Mouse (Mus musculus): ENCODE measurements around the gene Tmco1. TPM values are rescaled to one million over a fixed set of nuclear protein-coding genes. Genes with fewer than 3 reads are reported as not detected.

Gene Tmco1
- polyA plus RNA-seq (2015; fragmentation: Nextera tagmentation; extraction: Ambion mirVana), result 123 and 125 TPM in 2 replicates

DNA sequence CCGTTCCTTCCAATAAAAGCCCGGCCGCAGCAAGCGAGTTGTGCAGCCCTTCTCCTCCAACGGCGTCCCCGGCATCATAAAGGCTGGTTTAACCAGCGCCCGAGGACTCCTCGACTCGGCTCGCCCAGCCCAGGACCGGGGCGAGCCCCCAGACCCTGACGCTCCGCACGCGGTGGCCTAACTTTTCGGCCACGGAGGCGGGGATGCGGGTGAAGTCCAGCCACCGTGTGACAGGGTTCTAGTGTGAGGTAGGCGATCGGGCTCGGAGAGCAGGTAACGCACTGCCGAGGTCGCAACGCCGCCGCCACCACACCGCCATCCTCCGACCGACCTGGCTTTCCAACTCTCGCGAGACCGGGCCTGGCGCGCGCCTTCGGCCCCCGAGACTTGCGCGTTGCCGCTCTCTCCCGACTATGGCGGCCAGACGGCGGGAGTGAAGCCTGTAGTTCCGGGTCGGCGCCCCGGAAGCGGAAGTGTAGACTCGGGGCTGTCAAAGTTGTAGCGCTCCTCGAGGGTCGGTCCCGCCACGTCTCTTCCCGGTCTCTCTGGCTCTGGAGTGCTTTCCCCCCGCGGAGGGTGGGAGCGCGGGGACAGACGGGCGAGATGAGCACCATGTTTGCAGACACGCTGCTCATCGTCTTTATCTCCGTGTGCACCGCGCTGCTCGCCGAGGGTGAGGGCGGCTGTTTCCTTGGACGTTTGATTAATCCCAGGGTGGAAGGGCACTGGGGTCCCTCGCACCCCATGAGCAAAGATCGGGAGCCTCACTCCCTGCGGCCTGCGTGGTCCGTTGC is at the start of gene Tmco1:
TSS of gene Tmco1 (plus strand) at position 118 of the 794 bp plus-strand sequence.
- Histone ChIP-seq H3K4me1 (replicated peaks; ENCODE audit: control insufficient read depth, insufficient read depth, low read length) (peaks cover 8% of the 10 kb centered on the region), H3K36me3 (ENCODE audit: control insufficient read depth, insufficient read depth, low read length) (peaks cover 4% of the 10 kb centered on the region; the same call in 1 of the 2 replicates), H3K27me3 (ENCODE audit: control insufficient read depth, insufficient read depth, low read depth, low read length) (no peaks in the 10 kb centered on the region), H3K27ac (ENCODE audit: low read length) (peak within 1 kb of the TSS; percentile 88), H3K4me2 (ENCODE audit: low read depth, low read length) (peak within 1 kb of the TSS; percentile 88), H3K4me3 (ENCODE audit: low read length) (peak within 1 kb of the TSS; percentile 75), H3K9ac (ENCODE audit: low read length) (peak within 1 kb of the TSS; percentile 92), H3K9me3 (ENCODE audit: control insufficient read depth, low read length) (no peaks in the 10 kb centered on the region)
- WGBS, result under 1% methylated on average over 81 of the region's 82 CpGs
- ATAC-seq (ENCODE audit: low read depth), result peak; percentile 98

DNA sequence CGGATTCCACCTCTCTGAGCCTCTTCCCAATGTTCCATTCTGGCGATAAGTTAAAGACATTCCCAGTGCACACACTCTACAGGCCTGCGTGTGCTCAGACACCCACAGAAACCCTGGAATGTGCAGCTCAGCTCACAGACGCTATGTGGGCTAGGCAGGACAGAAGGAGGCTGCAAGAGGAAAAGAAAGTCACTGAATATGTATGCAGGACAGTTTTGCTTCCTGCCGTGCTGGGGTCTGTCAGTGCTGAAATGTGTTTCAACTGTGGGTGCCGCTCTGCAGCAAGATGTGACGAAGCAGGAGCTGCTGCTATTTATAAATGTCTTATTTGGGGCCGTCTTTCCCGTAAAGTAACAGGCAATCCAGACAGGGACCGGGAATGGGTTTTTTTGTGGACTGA is 48.5 kb upstream of the Tmco1 start:
- Histone ChIP-seq H3K4me3 (ENCODE audit: low read length) (no peak overlapping the region), H3K9ac (ENCODE audit: low read length) (no peak overlapping the region), H3K36me3 (ENCODE audit: control insufficient read depth, insufficient read depth, low read length) (no peaks in the 10 kb centered on the region), H3K9me3 (ENCODE audit: control insufficient read depth, low read length) (no peaks in the 10 kb centered on the region), H3K27ac (ENCODE audit: low read length) (peak overlapping the region; percentile 57), H3K4me1 (replicated peaks; ENCODE audit: control insufficient read depth, insufficient read depth, low read length) (peaks cover 45% of the 10 kb centered on the region), H3K27me3 (ENCODE audit: control insufficient read depth, insufficient read depth, low read depth, low read length) (no peaks in the 10 kb centered on the region), H3K4me2 (ENCODE audit: low read depth, low read length) (no peak overlapping the region; the same call in 1 of the 2 replicates)
- 39% methylated on average over 10 of the region's 10 CpGs for WGBS
- ATAC-seq (ENCODE audit: low read depth), result peak; percentile 18; the same call in 1 of the 2 replicates

DNA sequence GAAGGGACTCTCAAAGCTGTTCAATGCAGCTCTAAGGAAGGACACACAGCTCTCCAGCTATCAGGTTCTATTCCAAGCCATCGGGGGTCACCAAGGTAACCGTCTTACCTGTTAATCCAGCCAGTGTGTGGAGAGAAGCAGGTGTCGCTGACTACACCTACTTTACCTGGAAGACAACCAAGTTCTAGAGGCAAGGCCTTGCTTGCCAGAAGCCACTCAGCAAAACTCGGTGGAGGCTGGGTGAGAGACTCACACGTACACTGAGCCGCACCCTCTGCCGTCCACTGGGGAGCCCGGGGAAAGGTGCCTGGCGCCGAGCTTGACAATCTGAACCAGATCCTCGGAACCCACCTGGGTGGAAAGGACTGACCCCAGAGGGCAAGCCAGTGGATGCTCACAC is 46.4 kb upstream of the Tmco1 start:
- Histone ChIP-seq H3K4me3 (ENCODE audit: low read length) (no peak overlapping the region), H3K4me2 (ENCODE audit: low read depth, low read length) (no peak overlapping the region), H3K9ac (ENCODE audit: low read length) (no peak overlapping the region), H3K27me3 (ENCODE audit: control insufficient read depth, insufficient read depth, low read depth, low read length) (no peaks in the 10 kb centered on the region), H3K4me1 (replicated peaks; ENCODE audit: control insufficient read depth, insufficient read depth, low read length) (peaks cover 30% of the 10 kb centered on the region), H3K36me3 (ENCODE audit: control insufficient read depth, insufficient read depth, low read length) (no peaks in the 10 kb centered on the region), H3K9me3 (ENCODE audit: control insufficient read depth, low read length) (no peaks in the 10 kb centered on the region), H3K27ac (ENCODE audit: low read length) (0 out of 2 replicates have a peak overlapping the region, but pooled peaks have one; percentile 24)
- WGBS, result 73% methylated on average over 11 of the region's 11 CpGs
- peak; percentile 72 for ATAC-seq (ENCODE audit: low read depth)

DNA sequence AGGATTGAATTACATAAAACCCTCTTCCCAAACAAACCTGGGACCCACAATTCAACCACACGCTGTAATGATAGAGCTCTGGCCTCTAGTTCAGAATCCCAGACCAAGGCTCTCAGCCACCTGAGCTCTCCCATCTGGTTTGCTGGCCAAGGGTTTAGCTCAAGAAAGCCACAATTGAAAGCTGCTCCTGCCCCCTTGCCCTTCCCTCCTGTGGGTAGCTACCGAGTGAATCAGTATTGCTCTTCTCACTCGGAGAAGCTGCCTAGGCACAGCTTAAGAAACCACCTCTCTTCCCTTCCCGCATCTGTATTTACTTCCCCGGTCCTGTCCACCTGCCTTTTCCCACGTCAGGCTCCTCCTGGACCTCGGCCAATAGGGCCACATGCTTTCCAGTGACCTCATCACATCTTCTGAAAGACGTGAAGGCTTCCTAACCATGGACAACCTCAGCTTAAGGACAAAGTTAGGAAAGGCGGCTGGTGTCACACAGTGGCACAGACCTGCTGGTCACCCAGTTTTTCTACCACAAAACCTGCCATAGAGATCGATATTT is 45.6 kb upstream of the Tmco1 start:
- Histone ChIP-seq H3K36me3 (ENCODE audit: control insufficient read depth, insufficient read depth, low read length) (no peaks in the 10 kb centered on the region), H3K4me2 (ENCODE audit: low read depth, low read length) (no peak overlapping the region), H3K4me1 (replicated peaks; ENCODE audit: control insufficient read depth, insufficient read depth, low read length) (peaks cover 23% of the 10 kb centered on the region), H3K9ac (ENCODE audit: low read length) (peak overlapping the region; percentile 17; the same call in 1 of the 2 replicates), H3K4me3 (ENCODE audit: low read length) (no peak overlapping the region), H3K9me3 (ENCODE audit: control insufficient read depth, low read length) (no peaks in the 10 kb centered on the region), H3K27ac (ENCODE audit: low read length) (no peak overlapping the region), H3K27me3 (ENCODE audit: control insufficient read depth, insufficient read depth, low read depth, low read length) (no peaks in the 10 kb centered on the region)
- no peak for ATAC-seq (ENCODE audit: low read depth)
- WGBS, result 54% methylated on average over 10 of the region's 10 CpGs

DNA sequence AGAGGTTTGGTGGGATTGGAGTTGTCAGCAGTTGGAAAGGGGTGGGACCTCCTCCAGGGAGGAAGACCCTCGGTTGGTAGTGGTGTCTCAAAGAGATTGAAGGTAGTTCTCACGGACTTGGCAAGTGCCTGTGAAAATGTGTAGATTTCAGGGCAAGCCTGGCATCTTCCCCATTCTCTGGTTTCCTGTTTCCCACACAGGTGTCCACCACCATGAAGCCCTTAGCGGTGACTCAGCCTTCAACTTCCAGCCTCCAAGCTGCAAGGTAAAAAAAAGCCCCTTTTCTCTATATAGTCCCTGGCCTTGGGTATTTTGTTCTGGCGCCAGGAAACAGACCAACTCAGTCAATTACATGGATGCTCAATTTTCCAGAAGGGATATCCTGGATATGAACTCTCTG is 42.8 kb upstream of the Tmco1 start:
- no peaks in the 10 kb centered on the region for H3K36me3 ChIP-seq (ENCODE audit: control insufficient read depth, insufficient read depth, low read length)
- no peak for ATAC-seq (ENCODE audit: low read depth)
- WGBS, result 77% methylated on average over 4 of the region's 4 CpGs
- no peak overlapping the region for H3K27ac ChIP-seq (ENCODE audit: low read length)
- H3K9ac ChIP-seq (ENCODE audit: low read length), result no peak overlapping the region
- H3K4me1 ChIP-seq (replicated peaks; ENCODE audit: control insufficient read depth, insufficient read depth, low read length), result peaks cover 38% of the 10 kb centered on the region
- no peak overlapping the region for H3K4me2 ChIP-seq (ENCODE audit: low read depth, low read length)
- no peaks in the 10 kb centered on the region for H3K27me3 ChIP-seq (ENCODE audit: control insufficient read depth, insufficient read depth, low read depth, low read length)
- H3K9me3 ChIP-seq (ENCODE audit: control insufficient read depth, low read length), result no peaks in the 10 kb centered on the region
- H3K4me3 ChIP-seq (ENCODE audit: low read length), result no peak overlapping the region

DNA sequence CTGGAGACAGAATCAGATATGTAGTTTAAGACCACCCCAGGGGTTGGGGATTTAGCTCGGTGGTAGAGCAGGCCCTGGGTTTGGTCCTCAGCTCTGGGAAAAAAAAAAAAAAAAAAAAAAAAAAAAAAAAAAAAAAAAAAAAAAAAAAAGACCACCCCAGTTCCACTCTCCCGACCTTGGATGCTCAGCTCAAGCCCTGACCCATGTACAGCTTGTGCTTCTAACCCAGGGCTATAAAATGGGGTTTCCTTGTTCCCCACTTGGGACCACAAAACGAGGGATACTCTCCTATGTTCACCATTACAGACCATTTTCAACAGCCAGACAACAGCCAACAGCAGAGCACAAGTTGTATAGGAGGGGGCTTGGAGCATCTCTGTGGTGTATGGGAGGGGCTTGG is 41.5 kb upstream of the Tmco1 start:
- H3K9ac ChIP-seq (ENCODE audit: low read length), result no peak overlapping the region
- ATAC-seq (ENCODE audit: low read depth), result no peak
- no peak overlapping the region for H3K4me3 ChIP-seq (ENCODE audit: low read length)
- 75% methylated on average over 3 of the region's 3 CpGs for WGBS
- H3K4me1 ChIP-seq (replicated peaks; ENCODE audit: control insufficient read depth, insufficient read depth, low read length), result peaks cover 40% of the 10 kb centered on the region
- no peak overlapping the region for H3K4me2 ChIP-seq (ENCODE audit: low read depth, low read length)
- no peaks in the 10 kb centered on the region for H3K9me3 ChIP-seq (ENCODE audit: control insufficient read depth, low read length)
- no peaks in the 10 kb centered on the region for H3K36me3 ChIP-seq (ENCODE audit: control insufficient read depth, insufficient read depth, low read length)
- H3K27me3 ChIP-seq (ENCODE audit: control insufficient read depth, insufficient read depth, low read depth, low read length), result no peaks in the 10 kb centered on the region
- H3K27ac ChIP-seq (ENCODE audit: low read length), result no peak overlapping the region

DNA sequence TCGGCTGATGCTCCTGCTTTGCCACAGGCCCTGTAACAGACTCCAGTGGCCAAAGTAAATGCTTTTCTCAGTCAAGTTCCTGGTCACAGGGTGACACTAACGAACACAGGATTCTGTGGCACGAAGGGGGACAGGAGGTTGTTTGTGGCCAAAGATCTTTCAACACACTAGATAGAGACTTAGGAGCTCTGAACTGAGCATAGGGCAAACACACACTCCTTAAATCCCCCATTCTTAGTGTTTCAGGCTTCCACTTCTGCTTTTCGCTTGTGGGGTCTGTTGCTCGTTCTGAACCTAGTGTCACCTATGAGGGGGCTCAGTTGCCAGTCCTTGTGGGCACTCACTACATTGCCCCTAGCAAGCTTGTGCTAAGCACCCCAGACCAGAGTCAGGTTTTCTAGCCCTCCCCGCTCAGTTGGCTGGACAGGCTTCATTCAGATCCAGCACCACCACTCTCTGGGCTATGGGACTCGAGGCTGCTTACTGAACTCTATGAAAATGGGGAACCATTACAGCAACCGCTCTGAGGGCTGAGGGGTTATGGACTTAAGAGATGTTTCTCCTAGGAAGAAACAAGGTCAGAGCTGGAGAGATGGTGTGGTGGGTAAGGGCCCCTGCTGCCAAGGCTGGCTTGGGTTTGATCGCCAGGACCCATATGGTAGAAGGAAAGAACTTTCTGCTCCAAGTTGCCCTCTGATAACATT is 39.7 kb upstream of the Tmco1 start:
- Histone ChIP-seq H3K27ac (ENCODE audit: low read length) (peak overlapping the region; percentile 84), H3K4me3 (ENCODE audit: low read length) (no peak overlapping the region), H3K4me1 (replicated peaks; ENCODE audit: control insufficient read depth, insufficient read depth, low read length) (peaks cover 48% of the 10 kb centered on the region), H3K36me3 (ENCODE audit: control insufficient read depth, insufficient read depth, low read length) (no peaks in the 10 kb centered on the region), H3K27me3 (ENCODE audit: control insufficient read depth, insufficient read depth, low read depth, low read length) (no peaks in the 10 kb centered on the region), H3K4me2 (ENCODE audit: low read depth, low read length) (peak overlapping the region; percentile 56; the same call in 1 of the 2 replicates), H3K9me3 (ENCODE audit: control insufficient read depth, low read length) (no peaks in the 10 kb centered on the region), H3K9ac (ENCODE audit: low read length) (peak overlapping the region; percentile 36; the same call in 1 of the 2 replicates)
- ATAC-seq (ENCODE audit: low read depth), result no peak
- WGBS, result 78% methylated on average over 9 of the region's 9 CpGs

DNA sequence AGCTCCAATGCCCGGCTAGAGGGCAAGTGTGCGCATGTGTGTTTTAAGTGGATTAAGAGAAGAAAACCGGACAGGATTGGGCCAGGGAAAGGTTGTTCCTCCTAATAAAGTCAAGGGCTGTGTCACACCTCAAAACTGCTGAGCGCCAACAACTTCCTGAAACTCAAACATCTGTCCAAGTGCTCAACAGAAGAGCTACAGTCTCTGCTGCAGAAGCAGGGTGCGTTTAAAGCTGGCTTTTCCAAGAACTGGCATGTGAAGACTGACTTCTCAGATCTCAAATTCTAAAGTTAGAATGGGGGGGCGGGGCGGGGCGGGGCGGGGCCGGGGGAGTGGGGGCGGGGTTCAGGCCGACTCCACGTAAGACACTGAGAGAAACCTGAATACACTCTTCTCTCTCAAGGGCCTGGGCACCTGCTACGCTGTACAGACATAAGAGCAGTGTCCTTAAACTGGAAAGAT is 38.8 kb upstream of the Tmco1 start:
- ATAC-seq (ENCODE audit: low read depth), result peak; percentile 51
- H3K9me3 ChIP-seq (ENCODE audit: control insufficient read depth, low read length), result no peaks in the 10 kb centered on the region
- H3K27me3 ChIP-seq (ENCODE audit: control insufficient read depth, insufficient read depth, low read depth, low read length), result no peaks in the 10 kb centered on the region
- WGBS, result 22% methylated on average over 14 of the region's 14 CpGs
- peak overlapping the region; percentile 32 for H3K4me3 ChIP-seq (ENCODE audit: low read length)
- H3K36me3 ChIP-seq (ENCODE audit: control insufficient read depth, insufficient read depth, low read length), result no peaks in the 10 kb centered on the region
- peak overlapping the region; percentile 36; the same call in 1 of the 2 replicates for H3K9ac ChIP-seq (ENCODE audit: low read length)
- peak overlapping the region; percentile 56 for H3K4me2 ChIP-seq (ENCODE audit: low read depth, low read length)
- H3K27ac ChIP-seq (ENCODE audit: low read length), result peak overlapping the region; percentile 84
- H3K4me1 ChIP-seq (replicated peaks; ENCODE audit: control insufficient read depth, insufficient read depth, low read length), result peaks cover 53% of the 10 kb centered on the region

DNA sequence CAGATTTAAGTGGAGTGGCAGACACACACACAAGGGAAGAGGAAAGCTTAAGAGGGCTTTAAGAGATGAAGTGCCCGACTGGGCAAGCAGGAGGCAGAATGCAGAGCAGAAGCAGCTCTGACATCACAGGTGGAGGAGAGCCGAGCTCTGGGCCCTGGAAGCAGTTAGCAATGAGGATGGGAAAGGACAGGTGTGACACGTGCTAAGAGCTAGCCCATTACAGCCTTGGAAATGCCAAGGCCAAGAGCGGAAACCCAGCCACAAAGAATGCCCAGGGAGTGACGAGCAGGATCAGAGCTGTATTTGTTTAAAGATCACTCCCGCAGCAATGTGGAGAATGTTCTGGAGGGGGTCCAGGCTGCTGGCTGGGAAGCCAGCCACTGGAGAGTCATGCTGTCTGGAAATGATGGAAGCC is 38.3 kb upstream of the Tmco1 start:
- peak overlapping the region; percentile 56 for H3K4me2 ChIP-seq (ENCODE audit: low read depth, low read length)
- no peaks in the 10 kb centered on the region for H3K9me3 ChIP-seq (ENCODE audit: control insufficient read depth, low read length)
- peak overlapping the region; percentile 84 for H3K27ac ChIP-seq (ENCODE audit: low read length)
- H3K27me3 ChIP-seq (ENCODE audit: control insufficient read depth, insufficient read depth, low read depth, low read length), result no peaks in the 10 kb centered on the region
- WGBS, result 5% methylated on average over 6 of the region's 6 CpGs
- no peaks in the 10 kb centered on the region for H3K36me3 ChIP-seq (ENCODE audit: control insufficient read depth, insufficient read depth, low read length)
- H3K4me1 ChIP-seq (replicated peaks; ENCODE audit: control insufficient read depth, insufficient read depth, low read length), result peaks cover 53% of the 10 kb centered on the region
- peak overlapping the region; percentile 39 for H3K9ac ChIP-seq (ENCODE audit: low read length)
- H3K4me3 ChIP-seq (ENCODE audit: low read length), result peak overlapping the region; percentile 32
- peak; percentile 84 for ATAC-seq (ENCODE audit: low read depth)

Data from lung, embryonic 16.5 days (tissue).